Mouse (Mus musculus) midbrain, embryonic 16.5 days (tissue): ENCODE measurements around the gene Tifab. TPM values are rescaled to one million over a fixed set of nuclear protein-coding genes. Genes with fewer than 3 reads are reported as not detected.

ENCODE experiments used
- ATAC-seq: fragments of 200-750 bp; cut with Nextera tagmentation; 2 replicates; pipeline ENCODE4 v1.8.0; 2017; ENCODE audit warnings: moderate TSS enrichment
- H3K27ac ChIP-seq: fragments of 300-500 bp; sonication (generic); 2 replicates; pipeline ENCODE4 v1.5.1; 2014; ENCODE audit warnings: mild to moderate bottlenecking, low read length, mixed read lengths
- H3K27me3 ChIP-seq: fragments of 300-500 bp; sonication (generic); 2 replicates; pipeline ENCODE4 v1.6.1; 2014; ENCODE audit warnings: low read depth, low read length, mixed read lengths; ENCODE audit not compliant: control insufficient read depth, insufficient read depth
- H3K36me3 ChIP-seq: fragments of 300-500 bp; sonication (generic); 2 replicates; pipeline ENCODE4 v1.6.1; 2014; ENCODE audit warnings: mild to moderate bottlenecking, low read length, moderate library complexity, mixed read lengths; ENCODE audit not compliant: control insufficient read depth, insufficient read depth
- H3K4me1 ChIP-seq: fragments of 300-500 bp; sonication (generic); 2 replicates; pipeline ENCODE4 v1.6.1; 2014; ENCODE audit warnings: mild to moderate bottlenecking, low read length, mixed read lengths; ENCODE audit not compliant: control insufficient read depth, insufficient read depth
- H3K4me2 ChIP-seq: fragments of 300-500 bp; sonication (generic); 2 replicates; pipeline ENCODE4 v1.6.1; 2014; ENCODE audit warnings: mild to moderate bottlenecking, low read length, mixed read lengths
- H3K4me3 ChIP-seq: fragments of 300-500 bp; sonication (generic); 2 replicates; pipeline ENCODE4 v1.5.1; 2014; ENCODE audit warnings: low read depth, mild to moderate bottlenecking, low read length, moderate library complexity, mixed read lengths
- H3K9ac ChIP-seq: fragments of 300-500 bp; sonication (generic); 2 replicates; pipeline ENCODE4 v1.6.1; 2014; ENCODE audit warnings: low read depth, low read length, mixed read lengths
- H3K9me3 ChIP-seq: fragments of 300-500 bp; sonication (generic); replicated peaks from 2 replicates; pipeline ENCODE4 v1.6.1; 2014; ENCODE audit warnings: mild to moderate bottlenecking, low read length, mixed read lengths; ENCODE audit not compliant: control insufficient read depth, poor library complexity, severe bottlenecking
- WGBS: fragments of 180-500 bp; shearing (Covaris S2); extraction: QIAGEN DNeasy Blood & Tissue Kit; methylation state at CpG from one replicate; pipeline ENCODE4 v1.1.7; 2014; 5-methylcytosine and 5-hydroxymethylcytosine counted together
- polyA plus RNA-seq: library from polyadenylated mRNA; unstranded; fragments of >200 nt; fragmentation: Nextera tagmentation; extraction: Ambion mirVana; gene quantifications from 2 replicates; pipeline ENCODE4 v1.2.1, GENCODE M21; 2015

The Tifab gene
- polyA plus RNA-seq, 1 experiment from 2014 or later, result 0.93 TPM

DNA sequence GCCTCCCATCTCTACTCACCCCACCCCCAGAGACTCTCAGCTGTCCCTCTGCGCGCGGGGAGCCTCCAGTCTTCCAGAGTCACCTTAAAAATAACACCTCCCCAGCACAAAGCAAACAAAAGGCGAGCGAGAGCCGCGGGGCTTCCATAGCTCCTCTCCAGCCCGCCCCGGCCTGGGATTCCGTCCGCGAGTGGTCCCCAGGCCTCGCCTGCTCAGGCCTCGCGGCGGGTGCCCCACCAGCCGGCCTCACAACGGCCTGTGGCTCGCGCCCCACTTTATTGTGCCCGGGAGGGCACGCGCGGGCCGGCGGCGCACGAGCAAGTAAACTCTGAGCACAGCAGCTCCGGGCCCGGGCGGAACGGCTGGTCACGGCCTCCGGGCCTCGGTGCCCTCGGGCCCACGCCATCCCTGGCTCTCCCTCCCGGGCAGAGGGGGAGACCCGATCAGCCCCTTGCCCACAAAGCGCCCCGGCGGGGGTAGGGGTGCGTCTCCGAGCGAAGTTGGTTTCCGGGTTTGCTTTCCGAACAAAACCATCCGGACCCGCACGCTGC is 44.0 kb downstream of the Tifab start:
- peak; percentile 75 for ATAC-seq
- Histone ChIP-seq H3K27ac (peak overlapping the region; percentile 87), H3K9me3 (no peaks in the 10 kb centered on the region; the same call in 1 of the 2 replicates), H3K4me2 (peak overlapping the region; percentile 86), H3K9ac (peak overlapping the region; percentile 96), H3K4me1 (peaks cover 21% of the 10 kb centered on the region), H3K36me3 (0 out of 2 replicates have a peak, but pooled peaks cover 2% of the 10 kb centered on the region), H3K27me3 (no peaks in the 10 kb centered on the region), H3K4me3 (peak overlapping the region; percentile 96)
- WGBS, result under 1% methylated on average over 50 of the region's 50 CpGs

DNA sequence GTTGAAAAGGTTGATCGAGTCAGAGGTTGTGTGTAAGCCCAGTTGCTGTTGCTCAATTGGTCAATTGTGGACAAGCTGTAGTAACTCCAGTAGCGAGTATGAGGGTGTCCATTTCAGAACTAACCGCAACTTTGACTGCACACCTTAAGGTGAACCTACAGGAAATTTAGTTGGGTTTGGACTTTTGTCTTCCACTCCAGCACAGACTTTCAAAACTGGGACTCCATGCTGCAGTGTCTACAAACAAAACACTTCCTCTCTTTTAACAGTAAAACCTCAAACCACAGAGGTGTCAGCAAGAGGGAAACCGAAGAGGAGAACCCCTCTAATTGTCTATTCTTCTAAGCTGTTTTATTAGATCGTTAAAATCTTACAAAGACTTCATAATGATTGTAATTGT is 44.7 kb downstream of the Tifab start:
- H3K27me3 ChIP-seq, result no peaks in the 10 kb centered on the region
- H3K27ac ChIP-seq, result no peak overlapping the region
- peak overlapping the region; percentile 96; the same call in 1 of the 2 replicates for H3K9ac ChIP-seq
- no peaks in the 10 kb centered on the region; the same call in 1 of the 2 replicates for H3K9me3 ChIP-seq
- ATAC-seq, result no peak
- peaks cover 21% of the 10 kb centered on the region for H3K4me1 ChIP-seq
- peak overlapping the region; percentile 86 for H3K4me2 ChIP-seq
- 63% methylated on average over 5 of the region's 5 CpGs for WGBS
- peak overlapping the region; percentile 96 for H3K4me3 ChIP-seq
- 0 out of 2 replicates have a peak, but pooled peaks cover 2% of the 10 kb centered on the region for H3K36me3 ChIP-seq

DNA sequence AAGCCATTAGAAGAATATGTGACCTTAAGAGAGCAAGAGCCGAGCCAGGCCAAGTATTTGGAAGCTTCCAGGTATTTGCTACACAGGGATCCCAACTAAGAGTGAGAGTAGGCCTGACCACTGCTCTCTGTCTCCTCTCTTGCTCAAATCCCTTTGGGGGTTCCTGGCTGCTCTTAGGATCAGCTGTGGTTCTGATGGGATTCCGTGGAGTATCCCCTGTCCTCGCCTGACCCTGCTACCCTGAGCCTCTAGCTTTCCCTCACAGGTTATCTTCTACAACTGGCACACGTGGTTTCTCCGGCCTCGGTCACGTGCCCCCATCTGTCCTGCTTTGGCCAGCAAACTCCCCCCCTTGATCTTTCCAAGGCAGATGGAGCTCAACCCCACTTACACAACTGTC is 45.7 kb downstream of the Tifab start:
- Histone ChIP-seq H3K36me3 (peaks cover 7% of the 10 kb centered on the region), H3K9me3 (no peaks in the 10 kb centered on the region; the same call in 1 of the 2 replicates), H3K4me1 (peaks cover 21% of the 10 kb centered on the region), H3K27ac (no peak overlapping the region), H3K4me3 (no peak overlapping the region), H3K27me3 (no peaks in the 10 kb centered on the region), H3K4me2 (no peak overlapping the region), H3K9ac (no peak overlapping the region)
- no peak for ATAC-seq
- 90% methylated on average over 7 of the region's 7 CpGs for WGBS

DNA sequence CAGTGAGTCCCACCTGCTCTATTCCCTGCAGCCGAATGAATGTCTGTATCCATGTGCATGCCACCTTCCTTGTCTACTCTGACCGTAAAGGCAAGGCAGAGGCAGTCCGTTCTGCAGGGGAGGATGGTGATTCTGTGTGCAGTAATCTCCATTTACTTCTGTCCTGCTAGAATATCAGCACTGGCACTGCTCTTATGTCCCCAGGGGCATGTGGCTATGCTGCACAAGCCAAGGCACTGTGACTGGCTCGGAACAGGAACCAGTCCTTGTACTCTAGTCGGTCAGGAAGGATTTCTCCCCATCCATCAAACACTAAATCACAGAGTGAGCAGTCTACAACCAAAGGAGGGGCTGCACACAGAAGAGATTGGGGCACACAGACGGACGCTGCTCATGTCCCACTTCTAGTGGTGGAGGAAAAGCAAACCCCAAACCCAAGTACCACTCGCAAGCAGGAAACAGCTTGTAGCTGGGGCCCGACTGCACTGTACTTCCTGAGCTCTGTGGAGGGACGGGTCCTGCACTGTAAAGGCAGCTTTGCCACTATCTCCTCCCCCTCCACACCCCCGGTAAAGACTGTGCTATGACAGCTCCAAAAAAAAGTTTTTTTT is 46.3 kb downstream of the Tifab start:
- Histone ChIP-seq H3K4me3 (no peak overlapping the region), H3K4me1 (peaks cover 21% of the 10 kb centered on the region), H3K9me3 (no peaks in the 10 kb centered on the region; the same call in 1 of the 2 replicates), H3K9ac (no peak overlapping the region), H3K27me3 (no peaks in the 10 kb centered on the region), H3K27ac (no peak overlapping the region), H3K4me2 (no peak overlapping the region), H3K36me3 (peaks cover 12% of the 10 kb centered on the region)
- WGBS, result 86% methylated on average over 11 of the region's 11 CpGs
- ATAC-seq, result no peak

DNA sequence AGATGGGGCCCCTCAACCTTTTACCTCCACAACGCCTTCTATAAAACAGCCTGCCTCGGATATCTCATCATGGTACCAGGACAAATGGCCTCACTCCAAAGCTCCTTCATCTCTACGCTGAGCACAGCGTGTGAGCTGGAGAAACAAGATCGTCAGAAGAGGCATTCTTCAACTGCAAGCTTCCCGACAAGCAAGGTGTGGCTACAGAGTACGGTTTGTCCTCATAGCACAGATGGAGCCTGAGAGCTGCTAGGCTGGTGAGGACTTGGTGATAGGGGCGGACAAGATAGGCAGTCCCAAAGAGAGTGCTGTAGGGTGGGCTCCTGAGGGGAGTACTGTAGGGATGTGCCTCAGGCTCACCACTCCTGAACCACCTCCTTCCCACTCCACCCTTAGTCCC is 48.1 kb downstream of the Tifab start:
- H3K9me3 ChIP-seq, result no peaks in the 10 kb centered on the region; the same call in 1 of the 2 replicates
- WGBS, result 93% methylated on average over 8 of the region's 8 CpGs
- H3K4me1 ChIP-seq, result peaks cover 14% of the 10 kb centered on the region
- no peaks in the 10 kb centered on the region for H3K27me3 ChIP-seq
- H3K4me3 ChIP-seq, result no peak overlapping the region
- peaks cover 29% of the 10 kb centered on the region for H3K36me3 ChIP-seq
- ATAC-seq, result no peak
- no peak overlapping the region for H3K4me2 ChIP-seq
- no peak overlapping the region for H3K27ac ChIP-seq
- no peak overlapping the region for H3K9ac ChIP-seq

DNA sequence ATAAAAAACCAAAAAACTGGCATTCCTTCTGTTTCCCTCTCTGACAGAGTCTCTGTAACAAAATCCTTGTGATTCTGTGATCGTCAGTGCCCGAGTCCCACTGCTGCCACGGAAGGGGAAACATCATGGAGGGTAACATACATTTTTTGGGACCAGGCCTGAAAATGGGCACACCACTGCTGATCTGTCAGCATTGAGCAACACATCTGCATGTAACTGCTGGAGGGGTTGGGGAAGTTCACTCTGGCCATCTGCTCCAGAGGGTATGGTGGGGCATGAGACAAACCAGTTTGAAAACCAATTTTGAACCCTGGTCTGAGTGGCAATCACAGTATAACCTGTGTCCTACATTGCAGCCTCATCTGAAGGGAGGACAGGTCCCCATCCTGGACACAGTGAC is 49.1 kb downstream of the Tifab start:
- no peak overlapping the region for H3K9ac ChIP-seq
- no peak for ATAC-seq
- no peak overlapping the region for H3K4me2 ChIP-seq
- 96% methylated on average over 3 of the region's 3 CpGs for WGBS
- H3K4me3 ChIP-seq, result no peak overlapping the region
- no peaks in the 10 kb centered on the region for H3K27me3 ChIP-seq
- H3K27ac ChIP-seq, result no peak overlapping the region
- peaks cover 14% of the 10 kb centered on the region for H3K4me1 ChIP-seq
- peaks cover 36% of the 10 kb centered on the region for H3K36me3 ChIP-seq
- no peaks in the 10 kb centered on the region; the same call in 1 of the 2 replicates for H3K9me3 ChIP-seq

DNA sequence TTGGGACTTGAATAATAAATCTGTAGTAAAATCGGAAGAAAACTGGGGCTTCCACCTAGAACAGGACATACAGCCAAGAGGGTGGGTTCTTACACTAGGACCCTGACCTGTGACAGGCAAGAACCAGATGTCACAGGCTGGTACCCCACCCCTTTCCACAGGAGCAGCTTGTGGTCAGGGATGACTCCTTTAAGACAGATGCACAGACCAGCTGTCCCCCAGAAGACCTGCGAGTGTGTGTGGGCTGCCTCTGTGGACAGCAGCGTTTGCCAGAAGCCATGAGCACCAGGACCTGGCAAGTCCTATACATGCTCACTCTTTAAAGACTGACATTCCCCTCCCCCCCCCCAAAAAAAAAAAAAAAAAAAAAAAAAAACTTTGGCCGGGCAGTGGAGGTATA is 49.7 kb downstream of the Tifab start:
- H3K4me1 ChIP-seq, result peaks cover 10% of the 10 kb centered on the region
- no peaks in the 10 kb centered on the region; the same call in 1 of the 2 replicates for H3K9me3 ChIP-seq
- no peak overlapping the region for H3K27ac ChIP-seq
- H3K9ac ChIP-seq, result no peak overlapping the region
- H3K27me3 ChIP-seq, result no peaks in the 10 kb centered on the region
- WGBS, result 96% methylated on average over 4 of the region's 4 CpGs
- H3K36me3 ChIP-seq, result peaks cover 36% of the 10 kb centered on the region
- H3K4me2 ChIP-seq, result no peak overlapping the region
- no peak for ATAC-seq
- H3K4me3 ChIP-seq, result no peak overlapping the region

DNA sequence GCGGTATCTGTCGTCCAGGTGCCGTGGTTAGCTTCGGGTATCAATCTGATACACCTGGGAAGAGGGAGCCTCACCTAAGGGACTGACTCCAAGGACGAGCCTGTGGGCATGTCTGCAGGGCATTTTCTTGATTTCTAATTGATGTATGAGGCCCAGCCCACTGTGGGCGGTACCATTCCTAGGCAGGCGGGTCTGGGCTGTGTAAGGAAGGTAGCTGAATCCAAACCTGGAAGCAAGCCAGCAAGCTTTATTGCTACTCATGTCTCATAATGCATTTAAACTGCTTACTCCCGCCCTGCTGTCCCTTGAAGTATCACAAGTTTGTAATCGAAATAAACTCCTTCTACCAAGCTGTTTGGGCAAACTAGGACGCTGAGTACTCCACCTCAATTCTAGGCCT is 53.1 kb downstream of the Tifab start:
- Histone ChIP-seq H3K4me1 (no peaks in the 10 kb centered on the region), H3K9ac (no peak overlapping the region), H3K4me3 (no peak overlapping the region), H3K36me3 (peaks cover 44% of the 10 kb centered on the region), H3K4me2 (no peak overlapping the region), H3K9me3 (no peaks in the 10 kb centered on the region; the same call in 1 of the 2 replicates), H3K27me3 (no peaks in the 10 kb centered on the region), H3K27ac (no peak overlapping the region)
- no peak for ATAC-seq
- 96% methylated on average over 10 of the region's 10 CpGs for WGBS
